In genomic region chr7:4923586-4924364, GRCm38 (mm10) we compare ENCODE assay signal across 8 mouse cellular contexts. TPM values are rescaled to one million over a fixed set of nuclear protein-coding genes. Genes with fewer than 3 reads are reported as not detected.
DNase-seq lines count a peak whose midpoint lies in the region; ATAC-seq and TF ChIP-seq lines count a peak whose summit lies in the region.
"Had no signal": no experiment of that assay in that cellular context is flagged by ENCODE, and none has a peak within 500 bp of the region (broad histone marks: within the 10 kb centered on the region; RNA-seq: fewer than 3 reads in every experiment).

No protein-coding gene starts in this region.

- DNase-seq in adrenal gland, postnatal 10 days, result peak; percentile 72
- DNase-seq in embryonic facial prominence, embryonic 14.5 days (ENCODE audit: low spot score), result peak; percentile 49
- peak; percentile 71 for DNase-seq in kidney, postnatal 10 days
- DNase-seq in retina, postnatal 1 day, result peak; percentile 67

- H3K27ac ChIP-seq in embryonic facial prominence, embryonic 14.5 days (replicated peaks; ENCODE audit: low read depth, low read length), result peak overlapping the region; percentile 90
- peak overlapping the region; percentile 65 to 75 for H3K27ac ChIP-seq in heart, embryonic 14.5 days (replicated peaks in 1 of 2; ENCODE audit: control insufficient read depth in 1 of 2, insufficient read depth in 1 of 2, low read depth in 2 of 2, low read length in 2 of 2)
- peak overlapping the region; percentile 92 for H3K27ac ChIP-seq in lung, embryonic 16.5 days (ENCODE audit: low read length)

- peaks cover 45% of the 10 kb centered on the region for H3K27me3 ChIP-seq in E14TG2a.4 (ENCODE audit: insufficient read depth, low read length)
- H3K27me3 ChIP-seq in embryonic facial prominence, embryonic 14.5 days (replicated peaks; ENCODE audit: control insufficient read depth, insufficient read depth, low read length), result no peaks in the 10 kb centered on the region
- peaks cover 5% of the 10 kb centered on the region for H3K27me3 ChIP-seq in heart, embryonic 14.5 days (ENCODE audit: control insufficient read depth, insufficient read depth, low read length)
- no peaks in the 10 kb centered on the region for H3K27me3 ChIP-seq in lung, embryonic 16.5 days (ENCODE audit: control insufficient read depth, insufficient read depth, low read depth, low read length)

- ATAC-seq in embryonic facial prominence, embryonic 14.5 days (ENCODE audit: low read depth), result no peak
- no peak for ATAC-seq in heart, embryonic 14.5 days (ENCODE audit: insufficient number of reproducible peaks, insufficient read depth, low FRiP score, low read depth)
- ATAC-seq in lung, embryonic 16.5 days (ENCODE audit: low read depth), result no peak

- WGBS in embryonic facial prominence, embryonic 14.5 days, result 6% methylated on average over 34 of the region's 37 CpGs
- WGBS in heart, embryonic 14.5 days, result 5% methylated on average over 37 of the region's 37 CpGs
- WGBS in lung, embryonic 16.5 days, result 5% methylated on average over 37 of the region's 37 CpGs

- H3K9ac ChIP-seq in embryonic facial prominence, embryonic 14.5 days (ENCODE audit: low read depth, low read length), result peak overlapping the region; percentile 62
- H3K9ac ChIP-seq in heart, embryonic 14.5 days (ENCODE audit: low read length), result peak overlapping the region; percentile 66
- peak overlapping the region; percentile 65 for H3K9ac ChIP-seq in lung, embryonic 16.5 days (ENCODE audit: low read length)

- H3K4me1 ChIP-seq in E14TG2a.4 (replicated peaks; ENCODE audit: low read depth, low read length), result peaks cover 85% of the 10 kb centered on the region
- peaks cover 40% of the 10 kb centered on the region for H3K4me1 ChIP-seq in embryonic facial prominence, embryonic 14.5 days (ENCODE audit: control insufficient read depth, insufficient read depth, low read length)
- peaks cover 40 to 54% of the 10 kb centered on the region in 2 experiments for H3K4me1 ChIP-seq in heart, embryonic 14.5 days (ENCODE audit: control insufficient read depth in 2 of 2, insufficient read depth in 2 of 2, low read length in 2 of 2)
- H3K4me1 ChIP-seq in lung, embryonic 16.5 days (replicated peaks; ENCODE audit: control insufficient read depth, insufficient read depth, low read length), result peaks cover 37% of the 10 kb centered on the region

- TF ChIP-seq CTCF in E14TG2a.4 (conservative IDR thresholded peaks at IDR 0.05; ENCODE audit: low read length), result no peak

- no peaks in the 10 kb centered on the region for H3K9me3 ChIP-seq in E14TG2a.4 (ENCODE audit: low read length)
- H3K9me3 ChIP-seq in embryonic facial prominence, embryonic 14.5 days (ENCODE audit: control insufficient read depth, low read length), result no peaks in the 10 kb centered on the region
- no peaks in the 10 kb centered on the region for H3K9me3 ChIP-seq in heart, embryonic 14.5 days (ENCODE audit: control insufficient read depth, low read length)
- no peaks in the 10 kb centered on the region for H3K9me3 ChIP-seq in lung, embryonic 16.5 days (ENCODE audit: control insufficient read depth, low read length)

- H3K4me2 ChIP-seq in embryonic facial prominence, embryonic 14.5 days (ENCODE audit: low read depth, low read length), result peak overlapping the region; percentile 77
- peak overlapping the region; percentile 82 for H3K4me2 ChIP-seq in heart, embryonic 14.5 days (ENCODE audit: low read length)
- H3K4me2 ChIP-seq in lung, embryonic 16.5 days (ENCODE audit: low read depth, low read length), result peak overlapping the region; percentile 54

- H3K4me3 ChIP-seq in E14TG2a.4 (replicated peaks; ENCODE audit: low read length), result peak overlapping the region; percentile 74
- peak overlapping the region; percentile 36 for H3K4me3 ChIP-seq in embryonic facial prominence, embryonic 14.5 days (ENCODE audit: low read depth, low read length)
- H3K4me3 ChIP-seq in heart, embryonic 14.5 days (ENCODE audit: control insufficient read depth in 1 of 2, insufficient read depth in 1 of 2, low read depth in 1 of 2, low read length in 2 of 2), result peak overlapping the region; percentile 21 to 32
- H3K4me3 ChIP-seq in lung, embryonic 16.5 days (ENCODE audit: low read length), result peak overlapping the region; percentile 28
- H3K4me3 ChIP-seq: erythroblast, embryonic 14.5 days had no signal

- H3K36me3 ChIP-seq in E14TG2a.4 (ENCODE audit: insufficient read depth, low read length), result peaks cover 7% of the 10 kb centered on the region
- H3K36me3 ChIP-seq in embryonic facial prominence, embryonic 14.5 days (ENCODE audit: control insufficient read depth, insufficient read depth, low read length), result peaks cover 24% of the 10 kb centered on the region
- peaks cover 22% of the 10 kb centered on the region for H3K36me3 ChIP-seq in heart, embryonic 14.5 days (ENCODE audit: control insufficient read depth, insufficient read depth, low read length)
- peaks cover 19% of the 10 kb centered on the region for H3K36me3 ChIP-seq in lung, embryonic 16.5 days (ENCODE audit: control insufficient read depth, insufficient read depth, low read length)

RNA-seq across cellular contexts. Expression of gene Ssc5d, which starts 1.8 kb away (rescaled TPM):
- total RNA-seq in adrenal gland, postnatal 10 days (2021), result 1 to 10 TPM; 5.9 to 6.9 TPM
- polyA plus RNA-seq in embryonic facial prominence, embryonic 14.5 days (2014; fragmentation: Nextera tagmentation; extraction: Ambion mirVana), result 8.1 and 8.7 TPM in 2 replicates
- polyA plus RNA-seq in heart, embryonic 14.5 days (2014; fragmentation: Nextera tagmentation; extraction: Ambion mirVana), result 1.4 and 1.9 TPM in 2 replicates
- 2.1 and 2.4 TPM in 2 replicates for polyA plus RNA-seq in lung, embryonic 16.5 days (2015; fragmentation: Nextera tagmentation; extraction: Ambion mirVana)
- polyA plus RNA-seq: erythroblast, embryonic 14.5 days had no signal

RNA-seq across cellular contexts. Expression of gene Nat14, which starts 1.9 kb away (rescaled TPM):
- 1 to 10 TPM; 5.5 to 8.5 TPM for total RNA-seq in adrenal gland, postnatal 10 days (2021)
- 1.9 and 2.6 TPM in 2 replicates for polyA plus RNA-seq in embryonic facial prominence, embryonic 14.5 days (2014; fragmentation: Nextera tagmentation; extraction: Ambion mirVana)
- polyA plus RNA-seq in heart, embryonic 14.5 days (2014; fragmentation: Nextera tagmentation; extraction: Ambion mirVana), result 4.4 and 5.1 TPM in 2 replicates
- polyA plus RNA-seq in lung, embryonic 16.5 days (2015; fragmentation: Nextera tagmentation; extraction: Ambion mirVana), result 2.5 and 2.7 TPM in 2 replicates

RNA-seq across cellular contexts. Expression of gene Zfp628, which starts 8.8 kb away (rescaled TPM):
- 10 to 100 TPM; 14.7 to 16.4 TPM for total RNA-seq in adrenal gland, postnatal 10 days (2021)
- polyA plus RNA-seq in embryonic facial prominence, embryonic 14.5 days (2014; fragmentation: Nextera tagmentation; extraction: Ambion mirVana), result 3.7 and 4.0 TPM in 2 replicates
- 2.1 and 3.1 TPM in 2 replicates for polyA plus RNA-seq in heart, embryonic 14.5 days (2014; fragmentation: Nextera tagmentation; extraction: Ambion mirVana)
- polyA plus RNA-seq in lung, embryonic 16.5 days (2015; fragmentation: Nextera tagmentation; extraction: Ambion mirVana), result 3.4 and 3.7 TPM in 2 replicates

RNA-seq across cellular contexts. Expression of gene Gm36210, which starts 17.5 kb away (rescaled TPM):
- not detected for total RNA-seq in adrenal gland, postnatal 10 days (2021)
- 0.35 TPM in 1 of 2 replicates, not detected in the other for polyA plus RNA-seq in embryonic facial prominence, embryonic 14.5 days (2014; fragmentation: Nextera tagmentation; extraction: Ambion mirVana)
- polyA plus RNA-seq in heart, embryonic 14.5 days (2014; fragmentation: Nextera tagmentation; extraction: Ambion mirVana), result 0.20 TPM in 1 of 2 replicates, not detected in the other
- 0.21 TPM in 1 of 2 replicates, not detected in the other for polyA plus RNA-seq in lung, embryonic 16.5 days (2015; fragmentation: Nextera tagmentation; extraction: Ambion mirVana)
- polyA plus RNA-seq: erythroblast, embryonic 14.5 days had no signal

RNA-seq across cellular contexts. Expression of gene Sbk2, which starts 40.4 kb away (rescaled TPM):
- 1 to 10 TPM; 1.6 to 3.1 TPM for total RNA-seq in adrenal gland, postnatal 10 days (2021)
- 0.64 and 0.92 TPM in 2 replicates for polyA plus RNA-seq in embryonic facial prominence, embryonic 14.5 days (2014; fragmentation: Nextera tagmentation; extraction: Ambion mirVana)
- 6.8 and 8.1 TPM in 2 replicates for polyA plus RNA-seq in heart, embryonic 14.5 days (2014; fragmentation: Nextera tagmentation; extraction: Ambion mirVana)
- 0.85 and 1.0 TPM in 2 replicates for polyA plus RNA-seq in lung, embryonic 16.5 days (2015; fragmentation: Nextera tagmentation; extraction: Ambion mirVana)
- polyA plus RNA-seq: erythroblast, embryonic 14.5 days had no signal
